Mouse (Mus musculus) embryo, embryonic 10.5 days (tissue): ENCODE measurements around the gene Shank2.

Source experiments
- DNase-seq: peaks from one replicate; pipeline ENCODE4 v3.0.0-alpha.2; 2015; ENCODE audit warnings: low spot score

Gene Shank2

GRCm38 (mm10) chr7:144271074-144271473, 269.3 kb downstream of the Shank2 start:
- DNase-seq, result no peak

GRCm38 (mm10) chr7:144278703-144279102, 277.0 kb downstream of the Shank2 start:
- DNase-seq, result no peak

- peak; percentile 62 for DNase-seq
Observed at GRCm38 (mm10) chr7:144283701-144284100, 282.0 kb downstream of the Shank2 start.

GRCm38 (mm10) chr7:144284241-144285065, 282.7 kb downstream of the Shank2 start:
- DNase-seq, result peak; percentile 74

GRCm38 (mm10) chr7:144285066-144285633, 283.4 kb downstream of the Shank2 start:
- no peak for DNase-seq

- no peak for DNase-seq
Observed at GRCm38 (mm10) chr7:144285912-144286311, 284.2 kb downstream of the Shank2 start.

GRCm38 (mm10) chr7:144287991-144288390, 286.3 kb downstream of the Shank2 start:
- no peak for DNase-seq

- no peak for DNase-seq
Observed at GRCm38 (mm10) chr7:144291478-144291877, 289.8 kb downstream of the Shank2 start.

GRCm38 (mm10) chr7:144293611-144294010, 291.9 kb downstream of the Shank2 start:
- DNase-seq, result no peak

GRCm38 (mm10) chr7:144294239-144295200, 292.8 kb downstream of the Shank2 start:
- peak; percentile 83 for DNase-seq

- no peak for DNase-seq
Observed at GRCm38 (mm10) chr7:144299351-144299750, 297.6 kb downstream of the Shank2 start.

- DNase-seq, result no peak
Observed at GRCm38 (mm10) chr7:144301646-144302045, 299.9 kb downstream of the Shank2 start.

- no peak for DNase-seq
Observed at GRCm38 (mm10) chr7:144302498-144302897, 300.8 kb downstream of the Shank2 start.

GRCm38 (mm10) chr7:144307853-144308409, 306.2 kb downstream of the Shank2 start:
- no peak for DNase-seq

- no peak for DNase-seq
Observed at GRCm38 (mm10) chr7:144314438-144315105, 312.8 kb downstream of the Shank2 start.

GRCm38 (mm10) chr7:144316224-144316623, 314.5 kb downstream of the Shank2 start:
- no peak for DNase-seq

GRCm38 (mm10) chr7:144316797-144317196, 315.1 kb downstream of the Shank2 start:
- peak; percentile 46 for DNase-seq

GRCm38 (mm10) chr7:144324077-144324476, 322.3 kb downstream of the Shank2 start:
- no peak for DNase-seq

GRCm38 (mm10) chr7:144324861-144325260, 323.1 kb downstream of the Shank2 start:
- DNase-seq, result no peak

GRCm38 (mm10) chr7:144325603-144326002, 323.9 kb downstream of the Shank2 start:
- no peak for DNase-seq

GRCm38 (mm10) chr7:144329403-144329890, 327.7 kb downstream of the Shank2 start:
- DNase-seq, result no peak
